Mouse (Mus musculus): Measurements from ENCODE around the gene Tent2. TPM values are rescaled to one million over a fixed set of nuclear protein-coding genes. Genes with fewer than 3 reads are reported as not detected.

Tent2 gene
- polyA plus RNA-seq (2015; fragmentation: Nextera tagmentation; extraction: Ambion mirVana), result 64.1 and 67.1 TPM in 2 replicates

- Histone ChIP-seq H3K9me3 (no peaks in the 10 kb centered on the region), H3K4me3 (peak within 1 kb of the TSS; percentile 96), H3K27me3 (no peaks in the 10 kb centered on the region), H3K9ac (peak within 1 kb of the TSS; percentile 92), H3K36me3 (no peaks in the 10 kb centered on the region), H3K4me2 (peak within 1 kb of the TSS; percentile 56), H3K4me1 (peaks cover 9% of the 10 kb centered on the region), H3K27ac (peak within 1 kb of the TSS; percentile 97)
- peak; percentile 98 for ATAC-seq (ENCODE audit: insufficient number of reproducible peaks, low FRiP score, low TSS enrichment, low read depth)
- WGBS, result under 1% methylated on average over 69 of the region's 72 CpGs
Measured at GRCm38 (mm10) chr13:93191831-93192645, at the start of gene Tent2. Gene Tent2 (minus strand): TSS chr13:93192385.

GRCm38 (mm10) chr13:93241180-93241579 lies 49.0 kb upstream of the Tent2 start:
- ATAC-seq (ENCODE audit: insufficient number of reproducible peaks, low FRiP score, low TSS enrichment, low read depth), result no peak
- H3K4me3 ChIP-seq, result no peak overlapping the region
- WGBS, result 76% methylated on average over 3 of the region's 3 CpGs
- H3K27ac ChIP-seq, result no peak overlapping the region
- H3K9me3 ChIP-seq, result no peaks in the 10 kb centered on the region
- H3K4me2 ChIP-seq, result no peak overlapping the region
- no peaks in the 10 kb centered on the region for H3K27me3 ChIP-seq
- H3K4me1 ChIP-seq, result no peaks in the 10 kb centered on the region
- no peaks in the 10 kb centered on the region for H3K36me3 ChIP-seq
- H3K9ac ChIP-seq, result no peak overlapping the region

- no peaks in the 10 kb centered on the region for H3K36me3 ChIP-seq
- no peak overlapping the region for H3K27ac ChIP-seq
- no peaks in the 10 kb centered on the region for H3K4me1 ChIP-seq
- H3K27me3 ChIP-seq, result no peaks in the 10 kb centered on the region
- no peak overlapping the region for H3K4me2 ChIP-seq
- no peak overlapping the region for H3K4me3 ChIP-seq
- no peak overlapping the region for H3K9ac ChIP-seq
- ATAC-seq (ENCODE audit: insufficient number of reproducible peaks, low FRiP score, low TSS enrichment, low read depth), result no peak
- H3K9me3 ChIP-seq, result no peaks in the 10 kb centered on the region
- 46% methylated on average over 5 of the region's 7 CpGs for WGBS
Measured at GRCm38 (mm10) chr13:93239561-93239960, 47.4 kb upstream of the Tent2 start.

- H3K4me3 ChIP-seq, result no peak overlapping the region
- no peaks in the 10 kb centered on the region for H3K4me1 ChIP-seq
- H3K4me2 ChIP-seq, result no peak overlapping the region
- no peaks in the 10 kb centered on the region for H3K9me3 ChIP-seq
- no peak overlapping the region for H3K27ac ChIP-seq
- H3K27me3 ChIP-seq, result no peaks in the 10 kb centered on the region
- H3K36me3 ChIP-seq, result no peaks in the 10 kb centered on the region
- 77% methylated on average over 9 of the region's 9 CpGs for WGBS
- ATAC-seq (ENCODE audit: insufficient number of reproducible peaks, low FRiP score, low TSS enrichment, low read depth), result no peak
- no peak overlapping the region for H3K9ac ChIP-seq
Measured at GRCm38 (mm10) chr13:93239134-93239533, 46.9 kb upstream of the Tent2 start.

- no peak overlapping the region for H3K9ac ChIP-seq
- no peaks in the 10 kb centered on the region for H3K9me3 ChIP-seq
- ATAC-seq (ENCODE audit: insufficient number of reproducible peaks, low FRiP score, low TSS enrichment, low read depth), result peak; percentile 80
- H3K36me3 ChIP-seq, result no peaks in the 10 kb centered on the region
- H3K4me1 ChIP-seq, result no peaks in the 10 kb centered on the region
- H3K4me2 ChIP-seq, result no peak overlapping the region
- 60% methylated on average over 9 of the region's 9 CpGs for WGBS
- no peak overlapping the region for H3K4me3 ChIP-seq
- H3K27ac ChIP-seq, result peak overlapping the region; percentile 44
- H3K27me3 ChIP-seq, result no peaks in the 10 kb centered on the region
Measured at GRCm38 (mm10) chr13:93237677-93238398, 45.7 kb upstream of the Tent2 start.

GRCm38 (mm10) chr13:93234267-93235039 lies 42.3 kb upstream of the Tent2 start:
- Histone ChIP-seq H3K4me3 (no peak overlapping the region), H3K9me3 (no peaks in the 10 kb centered on the region), H3K9ac (no peak overlapping the region), H3K4me1 (no peaks in the 10 kb centered on the region), H3K27ac (no peak overlapping the region), H3K36me3 (no peaks in the 10 kb centered on the region), H3K27me3 (no peaks in the 10 kb centered on the region), H3K4me2 (no peak overlapping the region)
- 82% methylated on average over 4 of the region's 4 CpGs for WGBS
- ATAC-seq (ENCODE audit: insufficient number of reproducible peaks, low FRiP score, low TSS enrichment, low read depth), result no peak

GRCm38 (mm10) chr13:93232335-93232734 lies 40.1 kb upstream of the Tent2 start:
- no peaks in the 10 kb centered on the region for H3K27me3 ChIP-seq
- ATAC-seq (ENCODE audit: insufficient number of reproducible peaks, low FRiP score, low TSS enrichment, low read depth), result no peak
- H3K27ac ChIP-seq, result no peak overlapping the region
- H3K4me2 ChIP-seq, result no peak overlapping the region
- no peaks in the 10 kb centered on the region for H3K36me3 ChIP-seq
- H3K9me3 ChIP-seq, result no peaks in the 10 kb centered on the region
- no peak overlapping the region for H3K4me3 ChIP-seq
- no peak overlapping the region for H3K9ac ChIP-seq
- 90% methylated on average over 7 of the region's 7 CpGs for WGBS
- H3K4me1 ChIP-seq, result no peaks in the 10 kb centered on the region

- WGBS, result 69% methylated on average over 4 of the region's 4 CpGs
- H3K4me3 ChIP-seq, result no peak overlapping the region
- H3K27me3 ChIP-seq, result no peaks in the 10 kb centered on the region
- H3K36me3 ChIP-seq, result no peaks in the 10 kb centered on the region
- H3K4me1 ChIP-seq, result no peaks in the 10 kb centered on the region
- no peaks in the 10 kb centered on the region for H3K9me3 ChIP-seq
- H3K4me2 ChIP-seq, result no peak overlapping the region
- H3K27ac ChIP-seq, result no peak overlapping the region
- no peak overlapping the region for H3K9ac ChIP-seq
- ATAC-seq (ENCODE audit: insufficient number of reproducible peaks, low FRiP score, low TSS enrichment, low read depth), result no peak
Measured at GRCm38 (mm10) chr13:93231016-93231415, 38.8 kb upstream of the Tent2 start.

GRCm38 (mm10) chr13:93211741-93212140 lies 19.6 kb upstream of the Tent2 start:
- Histone ChIP-seq H3K4me2 (no peak overlapping the region), H3K4me3 (no peak overlapping the region), H3K27ac (no peak overlapping the region), H3K36me3 (no peaks in the 10 kb centered on the region), H3K9ac (no peak overlapping the region), H3K4me1 (no peaks in the 10 kb centered on the region), H3K27me3 (no peaks in the 10 kb centered on the region), H3K9me3 (no peaks in the 10 kb centered on the region)
- ATAC-seq (ENCODE audit: insufficient number of reproducible peaks, low FRiP score, low TSS enrichment, low read depth), result no peak
- WGBS, result 42% methylated on average over 1 of the region's 1 CpGs

GRCm38 (mm10) chr13:93192646-93193026 lies 451 bp upstream of the Tent2 start:
- no peaks in the 10 kb centered on the region for H3K27me3 ChIP-seq
- H3K9ac ChIP-seq, result 0 out of 2 replicates have a peak overlapping the region, but pooled peaks have one; percentile 11
- H3K36me3 ChIP-seq, result no peaks in the 10 kb centered on the region
- H3K4me2 ChIP-seq, result peak overlapping the region; percentile 56
- 67% methylated on average over 5 of the region's 5 CpGs for WGBS
- no peak for ATAC-seq (ENCODE audit: insufficient number of reproducible peaks, low FRiP score, low TSS enrichment, low read depth)
- H3K4me1 ChIP-seq, result peaks cover 9% of the 10 kb centered on the region
- peak overlapping the region; percentile 97 for H3K27ac ChIP-seq
- H3K9me3 ChIP-seq, result no peaks in the 10 kb centered on the region
- H3K4me3 ChIP-seq, result peak overlapping the region; percentile 96

- WGBS, result 77% methylated on average over 2 of the region's 2 CpGs
- Histone ChIP-seq H3K4me3 (no peak overlapping the region), H3K9me3 (no peaks in the 10 kb centered on the region), H3K4me2 (no peak overlapping the region), H3K36me3 (0 out of 2 replicates have a peak, but pooled peaks cover 2% of the 10 kb centered on the region), H3K27ac (no peak overlapping the region; the same call in 1 of the 2 replicates), H3K4me1 (peaks cover 9% of the 10 kb centered on the region), H3K9ac (no peak overlapping the region), H3K27me3 (no peaks in the 10 kb centered on the region)
- no peak for ATAC-seq (ENCODE audit: insufficient number of reproducible peaks, low FRiP score, low TSS enrichment, low read depth)
Measured at GRCm38 (mm10) chr13:93189416-93189815, 2.8 kb downstream of the Tent2 start.

Measured in limb, embryonic 15.5 days (tissue).